Mouse (Mus musculus): ENCODE results near the gene Mum1.
"Not testable (repeated sequence)": the region's sequence is repeated elsewhere in the genome, so short reads cannot be mapped to it uniquely, and the experiment has no call there.

The Mum1 gene

DNA sequence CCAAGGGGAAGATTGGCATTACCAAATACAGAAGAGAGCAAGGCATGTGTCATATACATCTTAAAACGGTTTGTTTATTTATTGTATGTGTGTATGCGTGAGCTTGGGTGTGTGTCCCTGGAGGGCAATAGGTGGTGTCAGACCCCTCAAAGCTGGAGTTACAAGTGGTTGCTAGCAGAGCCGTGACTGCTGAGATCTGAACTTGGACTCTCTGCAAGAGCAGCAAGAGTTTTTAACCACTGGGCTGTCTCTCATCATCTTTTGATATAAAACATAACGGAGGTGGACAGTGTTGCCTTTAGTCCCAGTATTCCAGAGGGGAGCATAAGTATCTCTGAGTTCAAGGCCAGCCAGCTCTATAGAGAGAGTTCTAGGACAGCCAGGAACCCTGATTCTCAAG lies 18.0 kb upstream of the Mum1 start:
- DNase-seq (ENCODE audit: low spot score) = no peak

DNA sequence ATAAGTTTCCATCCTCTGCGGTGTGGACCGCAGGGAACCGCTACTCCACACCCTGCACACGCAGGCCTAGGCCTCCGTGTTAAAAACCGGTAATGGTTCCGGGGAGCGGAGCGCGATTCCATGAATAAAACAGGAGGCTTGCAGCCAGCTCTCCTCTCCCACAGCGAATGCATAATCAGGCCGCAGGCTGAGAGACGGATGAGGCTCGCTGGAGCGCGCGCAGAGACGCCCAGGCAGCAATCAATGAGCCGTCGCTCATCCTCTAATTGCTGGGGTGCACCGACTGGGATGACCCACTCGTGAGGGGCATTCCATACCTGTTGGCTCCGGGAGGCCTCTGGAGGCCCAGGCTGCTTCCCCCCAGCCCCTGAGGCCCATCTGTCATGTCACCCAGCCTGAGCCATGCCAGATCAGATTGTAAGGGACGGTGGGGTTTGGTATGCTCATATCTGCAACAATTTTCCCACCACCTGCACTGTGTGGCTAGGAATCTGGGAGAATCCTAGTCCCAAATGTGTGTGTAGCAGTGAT lies 17.3 kb upstream of the Mum1 start:
- no peak for DNase-seq (ENCODE audit: low spot score)

- DNase-seq (ENCODE audit: low spot score) = not testable (repeated sequence)
Observed at GRCm38 (mm10) chr10:80211547-80212103, 14.6 kb upstream of the Mum1 start.

- no peak for DNase-seq (ENCODE audit: low spot score)
Observed at GRCm38 (mm10) chr10:80215048-80215772, 11.0 kb upstream of the Mum1 start.

DNA sequence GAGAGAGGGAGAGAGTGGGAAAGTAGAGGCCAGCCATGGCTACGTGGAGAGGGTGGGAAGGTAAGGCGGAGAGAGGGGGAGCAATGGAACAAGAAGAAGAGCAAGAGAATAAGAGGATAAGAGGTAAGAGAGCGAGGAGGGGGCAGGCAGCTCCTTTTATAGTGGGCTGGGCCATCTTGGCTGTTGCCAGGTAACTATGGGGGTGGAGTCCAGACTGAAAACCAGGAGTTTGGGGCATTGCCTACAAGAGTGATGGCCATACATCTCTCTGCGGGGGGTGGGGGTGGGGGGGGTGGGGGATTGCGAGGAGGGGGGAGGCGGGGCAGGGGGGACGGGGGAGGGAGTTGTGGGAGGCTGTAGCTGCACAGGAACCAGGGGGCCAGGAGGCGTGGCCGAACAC lies 5.6 kb upstream of the Mum1 start:
- no peak for DNase-seq (ENCODE audit: low spot score)

DNA sequence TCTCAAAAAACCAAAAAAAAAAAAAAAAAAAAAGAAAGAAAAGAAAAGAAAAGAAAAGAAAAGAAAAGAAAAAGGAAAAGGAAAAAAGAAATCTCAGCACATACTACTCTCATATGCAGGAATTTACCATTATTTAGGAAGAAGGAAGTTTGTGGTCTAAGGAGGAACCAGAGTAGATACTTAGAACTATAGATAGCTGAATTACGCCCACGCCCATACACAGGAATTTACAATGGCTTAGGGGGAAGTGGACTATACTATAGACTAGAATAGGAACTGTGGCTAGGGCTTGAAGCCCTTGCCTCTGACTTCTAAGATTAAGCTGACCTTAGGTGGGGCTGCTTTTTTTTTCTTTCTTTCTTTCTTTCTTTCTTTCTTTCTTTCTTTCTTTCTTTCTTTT lies 3.1 kb upstream of the Mum1 start:
- DNase-seq (ENCODE audit: low spot score) = not testable (repeated sequence)

- no peak for DNase-seq (ENCODE audit: low spot score)
Observed at GRCm38 (mm10) chr10:80226071-80226415, 191 bp upstream of the Mum1 start.

DNA sequence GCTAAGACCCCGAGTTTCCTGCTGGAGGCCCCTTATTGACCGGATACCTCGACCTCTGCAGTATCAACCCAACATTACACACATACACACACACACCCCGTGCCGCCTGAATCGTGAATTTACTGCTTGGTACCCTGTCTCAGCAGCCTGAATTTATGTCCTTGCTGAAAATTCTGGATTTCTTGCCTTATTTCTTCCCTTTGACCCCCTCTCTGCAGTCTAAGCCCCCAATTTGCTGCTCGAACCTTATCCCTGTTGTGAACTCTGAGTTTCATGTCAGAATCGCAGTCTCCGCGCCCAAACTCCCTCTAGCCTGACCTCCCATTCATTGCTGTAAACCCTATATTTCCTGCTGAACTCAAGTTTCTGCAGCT lies 919 bp downstream of the Mum1 start:
- DNase-seq (ENCODE audit: low spot score) = no peak

DNA sequence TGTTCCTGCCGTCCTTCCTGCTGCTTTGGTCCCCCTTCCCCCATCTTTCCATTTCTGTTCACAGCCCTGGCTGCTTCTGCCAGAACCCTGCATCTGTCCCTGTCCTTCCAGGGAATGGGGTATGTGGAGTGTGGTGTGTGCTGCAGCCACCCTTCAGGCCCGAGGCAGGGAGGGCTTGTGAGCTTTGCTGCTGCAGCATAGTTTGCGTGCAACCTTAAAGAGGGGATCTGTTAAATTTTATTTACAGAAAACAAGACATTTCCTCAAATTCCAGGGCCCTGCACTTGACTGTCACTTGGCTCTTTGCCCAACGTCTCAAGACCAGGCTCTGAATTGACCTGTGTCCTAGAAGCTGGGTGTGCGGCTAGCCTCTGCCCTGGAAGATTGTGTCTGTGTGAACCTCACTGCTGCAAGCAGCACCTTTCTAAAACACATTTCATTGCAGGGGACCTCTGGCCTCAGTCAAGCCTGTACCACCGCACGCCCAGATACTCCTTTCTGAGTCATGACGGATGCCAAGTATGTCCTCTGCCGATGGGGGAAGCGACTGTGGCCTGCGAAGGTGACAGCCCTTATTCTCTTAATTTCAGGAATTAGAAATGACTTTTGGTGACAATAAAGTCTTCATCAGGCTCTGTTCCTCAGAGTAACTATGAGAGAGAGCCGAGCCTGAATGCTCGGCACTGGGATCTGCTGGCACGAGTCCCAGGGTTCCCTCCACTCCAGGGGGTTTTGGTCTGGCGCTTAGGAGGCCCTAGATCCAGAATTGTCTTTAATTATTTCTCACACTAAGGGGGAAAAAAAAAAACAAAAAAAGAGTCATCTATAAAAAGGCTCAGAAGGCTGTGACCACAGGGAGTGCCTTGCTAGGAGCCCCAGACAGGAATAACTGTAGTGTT lies 1.9 kb downstream of the Mum1 start:
- no peak for DNase-seq (ENCODE audit: low spot score)

- DNase-seq (ENCODE audit: low spot score) = no peak
Observed at GRCm38 (mm10) chr10:80236145-80236825, 10.1 kb downstream of the Mum1 start.

GRCm38 (mm10) chr10:80237020-80237419 lies 10.8 kb downstream of the Mum1 start:
- DNase-seq (ENCODE audit: low spot score) = no peak

DNA sequence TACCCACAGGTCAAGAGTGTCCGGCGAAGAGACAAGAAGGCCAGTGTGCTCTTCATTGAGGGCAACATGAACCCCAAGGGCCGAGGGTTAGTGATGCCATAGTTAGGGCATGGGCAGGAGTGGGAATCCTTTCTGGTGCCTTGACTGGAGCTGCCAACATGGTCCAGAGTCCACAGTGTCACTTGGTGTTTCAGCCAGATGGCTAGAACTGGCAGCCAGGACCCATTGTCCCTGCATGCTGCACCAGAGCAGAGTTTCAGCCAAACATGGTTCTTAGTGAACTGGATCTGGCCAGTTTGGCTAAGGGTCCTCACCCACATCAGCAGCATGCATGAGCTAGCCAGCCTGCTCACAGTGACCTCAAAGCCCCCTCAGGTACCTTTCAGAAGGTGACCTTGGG lies 12.1 kb downstream of the Mum1 start:
- DNase-seq (ENCODE audit: low spot score) = no peak

DNA sequence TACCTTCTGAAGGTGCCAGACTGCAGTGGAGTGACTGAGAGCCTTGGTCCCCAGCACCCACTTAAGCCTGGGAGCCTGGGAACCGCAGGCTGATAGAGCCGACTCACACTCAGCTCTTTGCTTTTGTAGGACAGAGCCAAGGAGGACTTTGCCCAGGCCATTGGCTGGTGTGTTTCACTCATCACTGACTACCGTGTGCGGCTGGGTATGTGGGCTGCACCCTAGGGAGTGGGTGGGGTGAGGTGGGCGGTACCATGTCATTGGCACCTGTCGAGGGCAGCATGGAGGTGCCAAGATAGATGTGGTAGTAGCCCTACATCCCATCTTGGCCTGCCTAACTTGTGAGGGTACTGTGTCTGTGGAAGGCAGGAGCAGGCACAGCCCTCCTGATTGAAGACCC lies 13.6 kb downstream of the Mum1 start:
- no peak for DNase-seq (ENCODE audit: low spot score)

- DNase-seq (ENCODE audit: low spot score) = no peak
Observed at GRCm38 (mm10) chr10:80242088-80242487, 15.9 kb downstream of the Mum1 start.

GRCm38 (mm10) chr10:80242607-80243006 lies 16.4 kb downstream of the Mum1 start:
- DNase-seq (ENCODE audit: low spot score) = no peak

GRCm38 (mm10) chr10:80244791-80245399 lies 18.7 kb downstream of the Mum1 start:
- DNase-seq (ENCODE audit: low spot score) = no peak

GRCm38 (mm10) chr10:80245600-80245999 lies 19.4 kb downstream of the Mum1 start:
- DNase-seq (ENCODE audit: low spot score) = peak; percentile 68

- DNase-seq (ENCODE audit: low spot score) = no peak
Observed at GRCm38 (mm10) chr10:80247849-80248248, 21.6 kb downstream of the Mum1 start.

GRCm38 (mm10) chr10:80248437-80248836 lies 22.2 kb downstream of the Mum1 start:
- not testable (repeated sequence) for DNase-seq (ENCODE audit: low spot score)

- peak; percentile 96 for DNase-seq (ENCODE audit: low spot score)
Observed at GRCm38 (mm10) chr10:80248971-80249640, 22.9 kb downstream of the Mum1 start, which contains the start of gene Ndufs7. Gene Ndufs7, plus strand, starts transcription at chr10:80249121.

- no peak for DNase-seq (ENCODE audit: low spot score)
Observed at GRCm38 (mm10) chr10:80250059-80250458, 23.8 kb downstream of the Mum1 start.
